Mouse (Mus musculus): Measurements from ENCODE around the gene Grip1. TPM values are rescaled to one million over a fixed set of nuclear protein-coding genes. Genes with fewer than 3 reads are reported as not detected.

Gene Grip1
- total RNA-seq (2023), result not detected in 2 replicates

DNA sequence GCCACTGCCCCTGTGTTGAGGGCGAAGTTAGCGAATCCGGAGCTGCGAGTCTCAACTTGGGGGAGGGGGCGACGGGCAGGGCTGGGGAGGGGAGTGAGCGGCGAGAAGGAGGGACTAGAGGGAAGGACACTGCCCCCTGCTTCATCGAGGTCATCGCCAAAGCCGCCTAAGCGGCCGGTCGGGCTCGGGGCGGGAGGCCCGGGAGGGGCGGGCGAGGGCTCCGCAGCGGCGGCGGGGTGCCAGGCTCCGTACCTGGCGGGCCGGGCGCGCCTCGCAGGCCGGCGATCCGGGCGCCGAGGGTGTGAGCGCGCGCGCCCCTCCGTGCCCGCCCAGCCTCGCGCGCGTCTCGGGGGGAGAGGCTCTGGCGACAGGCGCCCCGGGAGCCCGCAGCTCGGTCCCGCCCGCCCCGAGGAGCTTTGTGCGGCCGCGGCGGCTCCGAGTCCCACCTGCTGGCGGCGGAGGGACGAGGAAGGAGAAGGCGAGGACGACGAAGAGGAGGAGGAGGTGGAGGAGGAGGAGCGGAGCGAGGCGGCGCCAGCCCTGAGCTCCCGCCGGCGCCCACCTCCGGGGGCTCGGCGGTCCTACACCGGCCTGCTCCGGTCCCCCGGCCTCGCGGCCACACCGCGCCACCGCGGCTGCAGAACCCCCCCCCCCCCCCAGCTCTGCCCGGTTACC lies at the start of gene Grip1:
Gene Grip1, plus strand, starts transcription at position 400 of the 675 bp plus-strand sequence.

DNA sequence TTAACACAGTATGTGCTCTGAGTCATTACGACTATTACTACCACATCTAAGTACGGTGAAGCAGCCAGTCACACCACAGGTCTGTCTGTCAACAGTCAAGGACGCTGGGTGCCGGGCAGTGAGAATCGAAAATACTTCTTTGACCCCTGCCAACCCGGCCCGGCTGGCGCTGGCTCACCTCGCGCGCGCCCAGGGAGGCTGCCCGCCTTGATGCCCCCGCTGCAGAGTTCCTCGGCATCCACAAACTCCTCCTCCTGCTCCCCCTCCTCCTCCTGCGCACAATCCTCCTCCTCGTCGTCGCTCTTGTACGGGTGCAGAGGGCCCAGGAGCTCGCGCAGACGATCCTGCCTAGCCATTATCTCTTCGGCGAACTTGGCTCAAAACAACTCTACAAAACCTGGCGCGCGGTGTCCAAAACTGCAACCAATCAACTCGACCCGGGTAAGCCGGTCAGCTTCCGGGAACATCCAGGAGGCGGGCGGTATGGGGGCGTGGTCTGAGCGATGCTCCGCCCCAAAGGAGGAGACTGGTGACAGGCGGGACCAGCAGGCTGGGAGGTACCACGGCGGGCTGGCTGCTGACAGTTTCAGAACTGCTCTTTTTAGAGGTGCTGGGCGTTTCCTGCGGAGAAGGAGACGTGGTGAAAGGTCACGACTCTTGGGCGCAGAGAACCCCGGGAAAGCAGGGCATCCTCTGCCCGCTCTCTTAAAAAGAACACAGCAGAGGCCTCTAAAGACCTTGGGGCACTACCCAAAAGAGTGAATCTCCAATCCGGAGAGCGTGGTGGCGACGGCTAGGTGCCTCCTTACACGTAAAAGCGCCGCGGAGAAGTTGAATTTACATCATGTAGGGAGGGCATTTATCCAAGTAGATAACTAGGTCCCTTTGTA lies 659.1 kb downstream of the Grip1 start, which contains the start of gene Helb:
Gene Helb, minus strand, starts transcription at position 481 of the 890 bp plus-strand sequence.

Other genes starting within 250 kb of the Grip1 start
- 32.4 and 44.8 TPM in 2 replicates for gene Cand1, start 213.8 kb upstream of the Grip1 start, total RNA-seq (2023)